Mouse (Mus musculus): ENCODE results near the gene Fads3.
A peak's percentile ranks its signal among the peaks of the same experiment; 100 is the strongest.

The Fads3 gene

GRCm38 (mm10) chr19:10041388-10042148 is at the start of gene Fads3:
Fads3 (plus strand) TSS chr19:10041569.
- peak; percentile 85 for DNase-seq

GRCm38 (mm10) chr19:9992011-9992958 is 49.1 kb upstream of the Fads3 start:
- no peak for DNase-seq

GRCm38 (mm10) chr19:9993036-9993656 is 48.2 kb upstream of the Fads3 start:
- peak; percentile 89 for DNase-seq

- DNase-seq = no peak
These were observed 43.9 kb upstream of the Fads3 start for GRCm38 (mm10) chr19:9997204-9998062.

GRCm38 (mm10) chr19:9998063-9998416 is 43.3 kb upstream of the Fads3 start:
- DNase-seq = no peak

GRCm38 (mm10) chr19:9998736-9999486 is 42.5 kb upstream of the Fads3 start:
- no peak for DNase-seq

- peak; percentile 29 for DNase-seq
These were observed 41.0 kb upstream of the Fads3 start for GRCm38 (mm10) chr19:10000330-10000729.

- DNase-seq = no peak
These were observed 40.0 kb upstream of the Fads3 start, which contains the start of the genes Best1 and Rab3il1 for GRCm38 (mm10) chr19:10001206-10001969. Best1 (minus strand) TSS chr19:10001633. Rab3il1 (plus strand) TSS chr19:10001669.

- DNase-seq = no peak
These were observed 37.7 kb upstream of the Fads3 start for GRCm38 (mm10) chr19:10003696-10004095.

- DNase-seq = no peak
These were observed 30.0 kb upstream of the Fads3 start for GRCm38 (mm10) chr19:10011408-10011807.

- peak; percentile 41 for DNase-seq
These were observed 28.5 kb upstream of the Fads3 start for GRCm38 (mm10) chr19:10012827-10013278.

- peak; percentile 62 for DNase-seq
These were observed 28.0 kb upstream of the Fads3 start for GRCm38 (mm10) chr19:10013348-10013747.

- DNase-seq = peak; percentile 90
These were observed 27.5 kb upstream of the Fads3 start for GRCm38 (mm10) chr19:10013913-10014312.

GRCm38 (mm10) chr19:10014824-10015223 is 26.5 kb upstream of the Fads3 start:
- DNase-seq = peak; percentile 95

GRCm38 (mm10) chr19:10015442-10015841 is 25.9 kb upstream of the Fads3 start:
- DNase-seq = peak; percentile 70

- DNase-seq = peak; percentile 77
These were observed 25.2 kb upstream of the Fads3 start for GRCm38 (mm10) chr19:10016151-10016550.

GRCm38 (mm10) chr19:10017637-10018526 is 23.5 kb upstream of the Fads3 start:
- peak; percentile 97 for DNase-seq

- DNase-seq = no peak
These were observed 22.9 kb upstream of the Fads3 start for GRCm38 (mm10) chr19:10018527-10018818.

GRCm38 (mm10) chr19:10019214-10019760 is 22.1 kb upstream of the Fads3 start:
- DNase-seq = no peak

All from liver (tissue).